Mouse (Mus musculus): ENCODE data around the gene Vopp1.

Vopp1 gene

DNA sequence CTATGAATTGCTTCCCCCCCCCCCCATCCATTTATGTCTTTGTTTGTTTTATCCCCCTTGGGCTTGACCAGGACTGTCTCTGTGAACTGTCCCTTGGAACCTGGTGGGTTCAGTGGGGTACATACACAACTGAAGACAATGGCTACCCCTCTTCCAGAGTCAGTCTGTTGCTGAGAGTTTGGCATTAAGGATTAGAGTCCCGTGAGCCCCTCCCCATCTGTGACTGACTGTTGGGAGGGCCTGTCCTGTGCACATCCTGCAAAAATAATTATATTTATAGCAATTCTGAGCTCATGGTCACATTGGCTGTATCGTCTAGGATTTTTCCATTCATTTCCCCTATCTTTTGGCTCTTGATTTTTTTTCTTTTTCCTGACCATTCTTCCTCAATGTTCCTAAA is 121.3 kb downstream of the Vopp1 start:
- intact Hi-C loops (cut with DNase I), result loop anchor here (5.0 kb wide), 1 partner anchor 121 kb away; the partner anchor contains the start of gene Herc6

DNA sequence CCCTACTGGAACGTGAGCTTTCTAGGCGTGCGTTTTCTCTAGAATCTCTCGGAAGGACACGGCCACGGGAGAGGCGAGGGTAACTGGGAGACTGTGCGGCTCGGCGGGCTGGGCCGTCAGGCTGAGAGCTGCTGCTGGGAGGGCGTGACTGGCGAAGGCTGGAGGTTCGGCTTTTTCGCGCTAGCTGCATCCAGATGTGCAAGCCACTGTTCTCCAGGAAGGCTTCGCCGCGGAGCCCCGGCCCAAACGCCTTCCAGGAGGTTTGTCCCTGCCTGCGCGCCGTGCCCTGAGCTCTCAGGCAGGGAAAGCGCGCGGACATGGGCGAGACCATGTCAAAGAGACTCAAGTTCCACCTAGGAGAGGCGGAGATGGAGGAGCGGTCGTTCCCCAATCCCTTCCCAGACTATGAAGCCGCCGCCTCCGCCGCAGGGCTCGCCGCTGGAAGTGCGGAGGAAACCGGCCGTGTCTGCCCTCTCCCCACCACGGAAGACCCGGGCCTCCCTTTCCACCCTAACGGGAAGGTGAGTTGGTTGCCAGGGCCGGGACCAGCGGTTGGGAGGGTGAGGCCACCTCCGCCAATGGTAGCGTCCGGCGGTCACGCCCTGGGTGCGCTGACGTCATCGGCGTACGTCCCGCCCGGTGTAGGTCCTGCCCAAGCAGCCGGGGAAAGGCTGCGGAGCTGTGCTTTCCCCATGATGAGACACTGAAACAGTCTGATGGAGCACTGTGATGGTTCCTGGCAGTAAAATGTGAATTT is 122.0 kb downstream of the Vopp1 start:
- intact Hi-C loops (cut with DNase I), result loop anchor here (5.0 kb wide), 1 partner anchor 121 kb away; the partner anchor contains the start of gene Herc6

DNA sequence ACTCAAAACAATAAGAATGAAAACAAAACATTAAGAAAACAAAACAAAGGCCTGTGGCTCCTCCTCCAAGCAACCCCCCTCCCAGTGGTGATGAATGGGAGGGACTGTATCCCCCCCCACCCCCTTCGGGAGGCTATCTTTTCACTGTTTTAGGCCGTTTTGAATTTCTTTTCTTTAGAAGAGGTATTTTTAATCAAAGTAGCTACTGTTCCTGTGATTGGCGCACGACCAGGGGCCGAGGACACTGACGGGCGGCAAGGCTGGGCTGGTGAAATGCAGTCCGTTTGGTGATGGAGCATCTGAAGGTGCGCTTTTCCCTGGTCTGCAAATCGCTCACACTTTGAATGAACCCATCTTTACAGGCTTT is 122.6 kb downstream of the Vopp1 start, which contains the start of gene Lancl2:
Gene Lancl2 (plus strand): TSS at position 165 of the 367 bp plus-strand sequence.
- intact Hi-C loops (cut with DNase I), result loop anchor here (5.0 kb wide), 1 partner anchor 120 kb away; the partner anchor contains the start of gene Herc6

DNA sequence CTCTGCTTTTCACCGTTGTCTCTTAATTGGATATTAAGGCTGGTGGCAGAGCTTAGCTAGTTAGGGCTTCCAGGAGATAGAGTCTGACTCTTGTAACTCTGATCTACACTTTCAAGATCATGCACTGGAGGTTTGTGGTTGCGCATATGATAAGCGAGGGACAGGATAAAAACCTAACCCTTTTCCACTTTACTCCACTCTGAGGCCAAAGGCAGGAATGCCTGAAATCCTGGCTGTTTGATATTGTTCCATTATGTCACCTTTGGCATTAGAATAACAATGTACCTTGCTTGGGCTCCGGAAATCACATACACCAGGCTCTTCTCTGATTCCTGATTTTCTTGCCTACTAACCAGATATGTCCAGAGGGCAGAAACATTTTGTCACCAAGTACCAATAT is 123.3 kb downstream of the Vopp1 start:
- intact Hi-C loops (cut with DNase I), result loop anchor here (5.0 kb wide), 1 partner anchor 119 kb away; the partner anchor contains the start of gene Herc6

DNA sequence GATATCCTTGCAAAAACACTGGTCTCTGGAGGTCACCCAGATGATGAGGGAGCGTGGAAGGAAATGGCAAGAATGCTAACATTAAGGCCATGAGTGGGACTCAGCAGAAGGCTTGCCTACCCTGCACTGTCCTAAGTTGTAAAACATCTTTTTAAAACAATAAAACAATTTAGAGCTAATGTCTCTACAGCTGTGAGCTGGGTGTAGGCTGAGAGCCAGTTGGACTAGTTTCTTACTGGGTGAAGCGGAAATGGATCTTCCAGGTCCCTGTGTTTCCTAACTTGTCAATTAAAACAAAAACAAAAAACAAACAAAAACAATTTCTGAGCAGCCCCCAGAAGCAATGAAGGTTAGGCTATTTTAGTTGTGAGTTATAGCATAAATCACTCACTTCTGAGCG is 131.8 kb downstream of the Vopp1 start:
- intact Hi-C loops (cut with DNase I), result no loop called here

DNA sequence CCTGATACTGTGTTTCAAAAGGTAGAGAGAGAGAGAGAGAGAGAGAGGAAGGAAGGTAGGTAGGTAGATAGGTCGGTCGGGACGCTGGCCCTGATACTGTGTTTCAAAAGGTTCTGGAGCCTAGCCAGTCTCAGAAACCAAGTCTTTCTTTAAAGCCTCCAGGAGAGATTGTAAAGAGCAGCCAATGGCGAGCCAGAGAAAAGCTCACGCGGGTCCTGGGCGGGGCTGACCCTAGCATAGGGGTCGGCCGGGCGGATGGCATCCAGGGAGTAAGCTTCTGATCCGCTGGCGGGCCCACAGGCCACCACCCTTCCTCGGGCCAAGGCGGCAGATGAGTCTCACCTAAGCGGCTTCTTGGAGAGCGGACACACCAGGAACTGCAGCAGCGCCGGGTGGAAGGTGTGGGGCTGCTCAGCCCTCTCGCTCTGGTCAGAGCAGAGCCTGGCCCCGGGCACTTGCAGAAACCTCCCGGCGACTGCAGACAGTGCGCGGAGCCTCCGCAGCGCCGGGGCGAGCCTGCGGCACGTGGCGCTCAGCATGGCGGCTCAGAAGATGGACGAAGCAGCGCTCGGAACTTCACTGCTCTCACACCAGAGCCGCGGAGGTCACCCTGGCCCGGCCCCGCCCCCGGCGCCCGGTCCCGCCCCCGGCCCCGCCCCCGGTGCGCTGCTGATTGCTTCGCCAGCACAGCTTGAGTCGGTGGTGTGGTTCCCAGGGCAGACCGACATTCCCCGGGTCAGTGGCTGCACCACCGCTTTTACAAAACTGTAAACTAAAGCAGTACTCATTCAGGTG is 133.3 kb downstream of the Vopp1 start, which contains the start of gene Pyurf:
Gene Pyurf (minus strand): TSS at position 612 of the 795 bp plus-strand sequence.
- intact Hi-C loops (cut with DNase I), result no loop called here

DNA sequence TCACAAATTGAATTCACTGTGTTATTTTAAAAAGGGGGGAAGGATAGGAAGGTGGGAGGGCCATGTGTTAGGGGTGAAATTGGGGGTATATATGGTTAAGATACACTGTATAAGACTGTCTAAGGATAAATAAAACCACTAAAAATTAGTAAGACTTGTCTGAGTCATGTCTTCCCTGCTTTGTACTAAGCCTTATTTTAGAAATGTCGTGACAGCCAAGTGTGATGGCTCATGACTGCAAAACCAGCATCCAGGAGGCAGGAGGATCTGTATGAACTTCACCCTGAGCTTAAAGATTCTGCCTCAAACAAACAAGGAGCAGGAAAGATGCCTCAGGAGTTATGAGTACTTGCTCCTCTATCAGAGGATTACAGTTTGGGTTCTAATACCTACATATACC is 140.8 kb downstream of the Vopp1 start:
- intact Hi-C loops (cut with DNase I), result no loop called here
